Mouse (Mus musculus) urinary bladder, adult 18-20 months (tissue): ENCODE measurements around the gene 4930469K13Rik.

Experiments
- DNase-seq, 2 experiments: peaks; one replicate each; pipeline ENCODE4 v3.0.0; 2022; ENCODE audit warnings: low spot score in 2 of 2, mixed read lengths in 2 of 2

The 4930469K13Rik gene

DNA sequence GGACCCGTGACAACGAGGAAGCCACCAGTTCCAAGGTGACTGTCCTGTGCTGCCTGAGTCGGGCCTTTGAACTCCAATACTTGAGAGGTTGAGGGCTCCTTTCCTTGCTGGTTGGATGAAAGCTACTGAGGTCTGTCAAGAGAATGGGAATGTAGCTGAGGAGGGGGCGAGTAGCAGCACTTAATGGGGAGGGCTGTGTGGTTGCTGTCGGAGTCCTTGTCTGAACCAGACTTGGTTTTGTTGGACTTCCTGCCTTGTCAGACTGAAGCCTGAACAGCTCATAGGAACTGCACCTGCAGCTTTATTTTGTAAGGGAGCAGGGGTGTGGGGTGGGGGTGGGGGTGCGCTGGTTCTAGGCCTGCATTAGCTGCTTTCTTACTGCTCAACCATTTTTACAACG, 19.8 kb downstream of the 4930469K13Rik start:
- DNase-seq, result no peak

DNA sequence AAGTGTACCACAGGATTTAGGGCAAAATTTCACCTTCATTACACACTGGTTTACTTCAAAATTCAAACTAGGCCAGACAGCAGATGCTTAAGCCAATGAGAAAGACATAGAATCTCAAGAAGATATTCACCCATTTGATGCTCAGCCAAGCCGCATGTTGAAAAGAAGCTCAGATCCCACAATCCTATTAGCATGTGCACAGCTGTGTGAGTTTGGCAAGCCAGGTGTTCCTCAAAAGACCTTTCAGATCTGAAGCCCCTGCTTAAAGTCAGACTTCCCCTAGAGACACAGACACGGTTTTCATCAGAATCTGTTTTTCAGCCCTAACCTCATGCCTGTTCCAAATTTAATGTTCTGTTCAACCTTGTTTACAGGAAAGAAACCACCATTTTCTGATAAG, 20.5 kb downstream of the 4930469K13Rik start:
- DNase-seq, result no peak

DNA sequence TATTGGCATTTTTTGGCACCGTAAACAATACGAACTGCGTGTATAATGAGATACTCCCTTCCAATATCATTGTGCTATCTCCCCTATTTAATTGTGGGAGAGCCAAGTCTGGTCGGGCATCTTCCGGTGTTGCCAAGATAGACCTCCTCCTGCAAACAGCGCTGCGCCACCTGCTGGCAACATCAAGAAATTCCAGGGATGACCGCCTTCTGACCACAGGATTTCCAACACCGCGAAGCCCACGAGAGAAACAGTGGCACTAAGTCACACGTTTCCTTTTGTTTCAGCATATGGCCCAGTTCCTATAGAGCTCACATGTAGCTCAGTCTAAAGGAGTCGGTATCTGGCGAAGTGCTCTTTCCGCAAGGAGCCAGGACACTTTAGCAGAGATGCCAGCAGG, 24.6 kb downstream of the 4930469K13Rik start:
- peak; percentile 8 to 16 for DNase-seq

DNA sequence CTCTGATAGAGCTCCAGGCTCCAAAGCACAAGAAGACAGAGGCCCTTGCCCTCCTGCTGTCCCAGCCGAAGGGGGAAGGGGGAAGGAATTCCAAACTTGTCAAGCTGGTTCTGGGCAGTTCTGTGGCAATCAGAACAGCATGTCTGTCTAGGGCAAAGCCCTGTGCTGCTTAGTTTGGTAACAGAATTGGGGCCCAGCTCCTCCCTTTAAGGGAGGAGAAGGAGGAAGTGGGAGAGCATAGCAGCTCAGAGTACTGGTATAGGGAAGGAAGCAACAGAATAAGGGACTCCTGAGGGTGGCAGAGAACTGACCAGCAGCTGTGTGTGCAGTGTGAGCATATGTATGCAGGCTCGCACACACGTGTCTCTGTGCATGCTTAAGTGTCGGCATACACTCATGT, 26.0 kb downstream of the 4930469K13Rik start:
- DNase-seq, result peak in 1 of 2 experiments; percentile 23

DNA sequence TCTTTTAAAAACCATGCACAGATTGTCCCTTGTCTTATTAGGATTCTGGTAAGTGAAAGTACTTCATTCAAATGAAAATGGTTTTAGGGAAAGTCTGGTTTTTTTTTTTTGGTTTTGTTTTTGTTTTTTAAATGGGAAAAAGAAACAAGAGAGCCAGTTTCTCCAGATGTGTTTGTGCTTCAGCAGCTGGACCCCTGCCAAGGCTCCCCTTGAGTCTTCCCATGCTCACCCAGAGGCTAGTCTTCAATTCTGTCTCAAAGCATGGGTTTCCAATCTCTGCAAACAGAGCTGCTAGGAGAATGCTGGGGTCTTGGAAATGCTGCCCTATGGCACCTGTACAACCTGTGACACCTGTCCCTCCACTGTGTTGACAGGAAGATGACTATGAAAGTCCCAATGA, 27.8 kb downstream of the 4930469K13Rik start:
- no peak for DNase-seq

DNA sequence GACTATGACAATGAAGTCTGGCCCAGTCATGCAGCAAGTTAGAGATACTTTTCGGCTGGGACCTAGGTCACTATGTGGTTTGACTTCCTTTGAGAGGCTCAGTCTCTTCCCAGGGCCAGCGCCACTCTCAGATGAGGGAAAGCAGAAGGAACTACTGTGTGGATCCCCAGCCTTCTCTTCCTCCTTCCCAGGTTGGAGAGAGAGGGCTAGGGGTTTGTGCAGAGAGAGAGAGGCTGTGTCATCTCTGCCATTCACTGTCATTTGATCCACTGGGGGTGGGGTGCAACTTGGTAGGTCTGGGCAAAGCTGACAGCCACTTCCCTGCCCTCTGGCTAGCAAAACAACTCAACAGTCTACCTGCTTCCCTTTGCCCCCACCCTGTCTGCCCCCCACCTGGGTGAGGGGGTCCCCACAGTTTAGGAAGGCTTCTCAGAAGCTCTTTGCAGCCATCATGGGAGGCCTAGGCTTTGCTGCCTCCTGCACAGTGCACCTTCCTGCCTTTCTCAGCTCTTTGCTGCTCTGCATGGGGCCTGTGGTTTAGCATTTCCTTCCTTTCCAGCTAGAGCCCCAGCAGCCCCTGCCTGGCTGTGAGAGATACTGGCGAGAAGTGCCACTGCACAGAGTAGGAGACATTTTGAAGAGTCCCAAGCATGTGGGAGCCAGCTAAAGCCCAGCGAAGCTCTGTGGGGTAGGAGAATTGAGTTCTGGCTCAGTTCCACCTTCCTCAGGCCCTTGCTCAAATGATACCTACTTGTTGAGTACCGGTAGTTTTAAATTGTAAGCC, 34.5 kb downstream of the 4930469K13Rik start:
- DNase-seq, result no peak

DNA sequence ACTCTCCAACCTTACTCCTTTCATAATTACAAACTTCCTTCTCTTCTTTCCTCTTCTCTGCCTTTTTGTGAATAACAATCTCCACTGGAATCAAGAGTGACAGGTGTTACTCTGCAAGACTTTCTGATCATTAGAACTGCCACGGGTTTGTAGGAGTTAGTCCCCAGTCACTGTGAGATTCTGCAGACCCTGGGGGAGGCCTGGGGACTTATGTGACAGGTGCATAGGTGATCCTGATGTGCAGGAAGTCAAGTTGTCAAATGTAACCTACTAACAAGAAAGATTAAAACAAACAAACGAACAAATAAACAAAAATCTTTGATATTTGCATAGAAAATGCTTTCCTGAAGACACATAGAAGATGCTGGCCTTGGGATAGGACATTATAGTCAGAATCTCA, 35.1 kb downstream of the 4930469K13Rik start:
- no peak for DNase-seq

DNA sequence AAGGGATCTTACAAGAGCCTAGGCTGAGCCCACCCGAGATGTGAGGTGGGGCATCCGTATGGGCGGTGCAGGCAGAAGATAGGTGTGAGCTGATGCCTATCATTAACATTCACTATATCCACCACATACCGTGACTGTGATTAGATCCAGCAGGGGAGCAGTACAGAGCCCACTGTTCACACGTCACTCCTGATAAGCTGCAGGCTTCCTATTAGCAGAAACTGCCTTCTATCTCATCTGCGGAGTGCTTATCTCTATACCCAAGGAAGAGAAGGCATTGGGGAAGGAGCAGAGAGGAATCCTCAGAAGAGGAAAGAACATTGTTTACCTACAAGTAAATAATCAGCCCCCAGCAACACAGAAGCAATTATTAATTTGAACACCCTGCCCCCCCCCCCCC, 36.6 kb downstream of the 4930469K13Rik start:
- no peak for DNase-seq

DNA sequence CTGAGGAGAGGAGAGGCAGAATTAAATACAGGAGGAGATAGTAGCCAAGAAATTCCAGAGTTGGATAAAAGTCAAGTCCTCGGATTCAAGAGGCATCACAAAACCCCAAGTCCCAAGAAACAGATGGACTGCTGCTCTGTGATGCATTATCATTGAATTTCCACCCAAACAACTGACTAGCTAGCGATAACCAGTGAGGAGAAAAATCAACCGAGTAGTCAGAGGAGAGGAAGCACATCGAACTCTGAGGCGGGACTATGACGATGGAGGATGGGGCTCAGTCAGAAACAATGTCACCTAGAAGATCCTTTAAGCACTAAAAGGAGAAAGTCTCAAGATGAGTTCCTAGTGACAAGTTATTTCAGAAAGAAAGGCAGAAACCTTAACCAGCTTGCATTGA, 39.4 kb downstream of the 4930469K13Rik start:
- DNase-seq, result no peak

DNA sequence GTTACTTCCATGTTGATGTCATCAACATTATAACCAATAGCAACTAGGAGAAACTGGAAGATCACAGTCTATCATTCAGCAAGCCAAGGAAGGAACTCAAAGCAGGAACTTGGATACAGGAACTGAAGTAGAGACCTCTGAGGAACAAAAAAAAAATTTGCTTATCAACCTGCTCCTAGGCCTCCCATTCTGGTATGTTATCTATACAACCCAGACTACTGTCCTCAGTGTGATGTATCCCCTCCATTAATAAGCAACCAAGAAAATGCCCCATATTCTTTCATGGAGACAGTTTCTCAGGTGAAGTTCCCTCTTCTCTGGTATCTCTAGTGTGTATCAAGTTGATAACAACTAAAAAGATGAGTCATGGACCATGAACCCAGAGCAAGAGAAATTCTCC, 40.0 kb downstream of the 4930469K13Rik start:
- DNase-seq, result no peak

DNA sequence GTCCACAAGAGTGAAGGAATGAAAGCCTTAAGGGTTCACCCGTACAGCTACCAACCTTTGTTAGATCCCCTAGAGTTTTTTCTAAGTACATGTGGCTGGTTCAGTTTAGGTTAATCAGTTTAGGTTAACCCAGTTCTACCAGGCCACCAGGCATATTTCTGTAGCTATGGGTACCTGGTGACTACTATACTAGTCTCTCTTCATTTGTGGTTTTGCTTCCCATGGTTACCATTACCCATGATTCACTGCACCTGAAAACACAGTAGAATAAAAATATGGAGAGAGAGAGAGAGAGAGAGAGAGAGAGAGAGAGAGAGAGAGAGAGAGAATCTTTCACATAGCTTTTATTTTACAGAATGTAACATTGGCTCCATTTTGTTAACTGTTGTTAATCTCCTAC, 41.6 kb downstream of the 4930469K13Rik start:
- DNase-seq, result no peak

DNA sequence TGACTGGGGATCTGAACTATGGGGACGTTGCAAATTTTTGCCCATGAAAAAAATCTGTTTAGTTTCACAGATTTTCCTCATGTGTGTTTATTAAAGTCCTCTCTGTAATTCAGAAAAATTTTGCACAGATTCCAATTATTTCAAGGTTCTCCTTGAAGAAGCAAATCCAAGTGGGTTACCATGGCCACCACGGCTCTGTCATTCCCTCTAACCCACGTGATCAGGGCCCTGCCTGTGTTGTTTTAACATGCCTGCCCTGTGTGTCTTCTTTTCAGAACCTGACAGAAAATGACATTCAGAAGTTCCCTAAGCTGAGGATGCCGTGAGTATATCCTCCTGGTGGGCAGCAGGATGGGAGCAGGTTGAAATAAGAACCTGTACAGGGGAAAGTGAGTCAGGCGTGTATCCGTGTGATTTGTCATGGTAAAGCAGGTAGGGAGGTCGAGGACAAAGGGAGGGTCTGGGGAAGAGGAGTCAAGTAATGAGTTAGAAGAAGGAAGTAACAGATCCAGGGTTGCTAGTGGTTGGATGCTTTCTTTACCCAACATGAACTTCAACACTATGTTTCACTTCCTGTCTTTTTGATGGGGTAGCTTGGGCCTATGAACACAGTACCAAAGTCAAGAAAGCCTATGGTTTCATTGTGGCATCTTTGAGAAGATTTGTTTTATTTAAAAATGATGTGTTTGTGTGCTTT, 44.2 kb downstream of the 4930469K13Rik start:
- no peak for DNase-seq

DNA sequence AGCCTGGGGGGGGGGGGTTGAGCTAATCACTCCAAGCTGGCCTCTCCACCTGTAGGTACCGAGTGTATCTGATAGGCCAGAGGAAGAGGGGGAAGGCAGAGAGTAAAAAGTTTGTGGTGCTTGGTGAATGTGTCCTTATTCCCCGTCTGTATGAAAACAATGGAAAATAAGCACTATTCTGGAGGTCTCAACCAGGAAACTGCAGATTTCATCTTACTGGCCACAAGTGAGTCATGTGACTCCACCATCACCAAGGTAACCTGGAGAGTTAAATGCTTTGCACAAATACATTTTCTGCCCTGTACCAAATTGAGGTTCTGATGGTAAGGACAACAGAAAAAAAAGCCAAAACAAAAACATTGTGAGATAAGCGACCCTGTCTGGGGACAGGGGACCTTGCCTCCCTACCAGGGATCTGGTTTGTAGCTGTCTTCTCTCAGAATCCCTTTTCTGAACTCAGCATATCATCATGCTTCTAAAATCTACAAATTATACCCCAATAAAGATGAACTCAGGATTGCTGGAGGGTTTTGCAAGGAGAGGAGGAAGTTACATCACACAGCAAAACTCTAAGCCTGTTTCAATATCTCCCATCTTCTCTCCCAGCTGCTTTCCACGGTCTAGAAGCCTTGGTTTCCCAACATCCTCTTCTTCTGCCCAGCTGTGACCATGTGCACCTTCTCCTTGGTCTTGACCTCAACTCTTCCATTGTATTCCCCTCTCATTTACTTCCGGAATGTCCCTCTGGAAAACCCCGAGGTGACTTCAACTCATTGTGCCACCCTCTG, 45.1 kb downstream of the 4930469K13Rik start:
- no peak for DNase-seq

DNA sequence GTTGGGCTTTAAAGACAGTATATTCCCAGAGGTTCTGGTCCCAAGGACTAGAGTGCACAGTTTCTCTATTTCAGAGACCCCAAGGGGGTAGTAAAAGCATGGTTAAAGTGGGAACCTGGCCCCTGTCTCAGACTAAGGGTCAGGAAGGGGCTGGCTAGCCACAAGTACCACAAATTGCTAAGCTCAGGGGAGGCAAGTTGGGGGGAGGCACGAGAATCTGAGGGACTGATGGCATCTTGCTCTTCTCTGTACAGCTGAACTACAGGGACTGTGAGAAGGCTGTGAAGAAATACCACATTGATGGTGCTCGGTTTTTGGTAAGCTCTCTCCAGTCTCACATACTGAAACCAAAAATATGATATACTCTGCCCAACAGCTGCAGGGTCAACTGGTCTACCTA, 47.7 kb downstream of the 4930469K13Rik start:
- DNase-seq, result no peak

DNA sequence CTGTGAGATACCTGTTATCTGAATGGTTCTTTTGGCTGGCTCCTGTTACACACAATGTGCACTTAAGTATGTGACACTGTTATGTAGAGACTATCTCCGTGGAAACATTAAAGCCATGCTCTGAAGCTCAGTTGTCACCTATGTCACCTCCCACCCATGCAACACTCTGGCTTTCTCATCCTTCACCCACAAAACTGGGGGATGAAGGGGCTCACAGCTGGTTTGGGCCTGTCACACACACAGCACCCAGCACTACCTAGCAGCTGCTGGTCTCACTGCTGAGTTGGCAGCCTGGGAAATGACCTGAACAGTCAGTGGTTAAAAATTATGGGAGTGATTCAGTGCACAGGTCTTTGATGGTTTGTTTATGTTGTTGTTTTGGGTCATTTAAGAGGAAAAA, 48.3 kb downstream of the 4930469K13Rik start:
- no peak for DNase-seq

DNA sequence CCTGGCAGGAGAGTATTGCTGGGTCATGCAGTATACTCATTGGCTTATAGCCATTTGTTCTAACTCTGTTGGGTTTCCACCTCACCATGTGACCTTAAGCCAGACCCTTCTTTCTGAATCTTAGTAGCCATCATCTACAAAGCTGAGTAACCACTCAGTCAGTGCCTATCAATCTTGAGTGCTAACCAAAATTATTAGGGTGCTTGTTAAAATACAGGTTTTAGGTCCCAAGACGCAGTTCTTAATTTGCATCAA, 49.3 kb downstream of the 4930469K13Rik start:
- DNase-seq, result no peak

DNA sequence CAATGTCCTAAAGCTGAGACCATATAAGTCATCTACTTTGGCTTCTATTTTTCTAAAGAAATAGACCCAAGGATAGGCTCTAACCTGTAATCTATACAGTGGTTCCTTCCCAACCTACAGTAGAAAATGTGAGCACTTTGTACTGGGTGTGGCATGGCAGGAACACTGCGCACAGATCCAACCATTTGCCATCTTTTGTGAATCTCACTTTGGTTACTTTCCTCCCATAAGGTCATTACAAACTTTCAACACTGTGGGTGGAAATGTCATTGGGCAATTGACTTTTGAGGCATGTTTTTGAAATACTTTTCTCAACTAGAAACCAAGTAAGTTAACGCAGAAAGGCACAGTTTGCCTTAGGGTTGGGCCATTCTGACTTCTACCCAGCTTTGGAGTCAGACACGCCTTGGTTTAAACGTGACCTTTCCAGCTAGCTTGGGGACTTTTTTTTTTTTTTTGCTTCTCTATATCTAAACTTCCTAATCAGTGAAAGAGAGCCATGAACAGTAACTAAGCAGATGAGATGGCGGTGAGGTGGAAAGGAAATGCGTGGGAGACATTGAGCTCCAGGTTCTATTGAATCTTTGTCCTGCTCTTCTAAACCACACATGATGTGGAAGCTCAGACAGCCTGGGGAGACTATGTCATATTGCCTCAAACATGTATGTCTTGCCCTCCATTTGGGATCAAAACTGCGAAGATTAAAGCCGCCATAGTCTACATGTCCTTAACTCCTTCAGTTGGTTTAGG, 49.8 kb downstream of the 4930469K13Rik start:
- DNase-seq, result no peak

DNA sequence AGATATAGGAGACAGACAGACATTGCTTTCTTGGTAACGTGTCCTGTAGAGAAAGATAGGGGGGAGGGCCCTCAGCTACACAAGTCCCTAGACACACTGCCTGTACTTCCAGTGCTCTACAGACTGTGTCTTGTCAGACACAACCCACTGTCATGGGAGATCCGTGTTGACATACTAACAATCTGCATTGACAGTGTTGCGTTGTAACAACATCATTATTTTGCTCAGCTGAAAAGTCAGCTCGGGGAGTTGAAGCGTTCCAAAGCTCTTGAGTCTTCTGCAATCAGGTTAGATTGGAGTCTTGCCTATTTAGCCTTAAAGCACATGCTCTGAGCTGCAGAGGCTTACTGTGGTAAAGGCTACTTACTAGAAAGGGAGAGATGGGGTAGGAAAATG, 50.8 kb downstream of the 4930469K13Rik start:
- no peak for DNase-seq

DNA sequence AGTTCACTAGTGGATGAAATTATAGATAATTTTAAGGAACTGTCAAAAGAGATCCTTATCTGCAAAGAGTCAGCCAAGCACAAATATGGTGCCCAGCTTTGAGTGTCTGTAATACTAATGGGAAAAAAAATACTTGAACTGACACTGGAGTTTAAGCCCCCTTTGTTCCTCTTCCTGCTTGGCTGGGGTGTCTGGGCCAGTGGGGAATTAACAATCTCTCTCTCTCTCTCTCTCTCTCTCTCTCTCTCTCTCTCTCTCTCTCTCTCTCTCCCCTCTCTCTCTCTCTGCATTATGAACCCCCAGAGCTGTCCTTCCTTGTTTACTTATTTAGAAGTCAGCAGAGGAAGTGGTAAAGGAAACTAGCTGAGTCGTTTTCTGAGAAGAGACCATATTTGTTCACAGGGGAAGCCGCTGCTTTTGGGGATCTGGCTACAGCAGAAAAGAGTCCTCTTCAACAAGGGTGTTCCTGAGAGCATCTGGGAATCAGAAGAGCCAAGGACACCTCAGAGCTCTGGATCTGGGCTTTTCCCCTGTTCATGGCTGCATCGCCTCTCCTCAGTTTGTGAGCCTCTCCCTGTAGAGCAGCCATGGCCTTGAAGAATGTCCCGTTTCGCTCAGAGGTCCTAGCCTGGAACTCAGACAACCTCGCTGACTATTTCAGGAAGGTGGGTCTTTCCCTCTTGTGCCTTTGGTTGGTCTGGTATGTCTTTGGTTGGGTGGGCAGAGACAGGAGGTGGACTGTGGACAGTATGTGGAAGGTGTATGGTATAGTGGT, 51.4 kb downstream of the 4930469K13Rik start, which contains the start of gene Lcp2:
TSS of gene Lcp2 (plus strand) at position 154 of the 775 bp plus-strand sequence.
- no peak for DNase-seq

DNA sequence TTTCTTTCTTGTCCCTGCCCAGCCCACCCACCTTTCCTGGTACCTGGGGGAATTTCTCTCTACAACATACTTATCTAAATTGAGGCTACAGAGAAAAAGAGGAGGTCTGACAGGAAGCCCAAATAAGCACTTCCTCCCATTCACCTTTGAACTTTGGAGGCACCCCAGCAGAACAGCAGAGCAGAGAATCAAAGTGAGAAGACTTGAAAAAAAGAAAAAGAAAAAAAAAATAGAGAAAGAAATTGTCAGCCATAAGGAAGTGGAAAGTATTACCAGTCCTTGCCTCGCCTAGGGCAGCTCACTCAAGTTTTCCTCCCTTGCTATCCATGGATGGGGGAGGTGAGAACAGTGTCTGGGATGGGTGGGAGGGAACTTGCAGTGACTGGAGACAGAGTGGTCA, 55.5 kb downstream of the 4930469K13Rik start:
- DNase-seq, result no peak

DNA sequence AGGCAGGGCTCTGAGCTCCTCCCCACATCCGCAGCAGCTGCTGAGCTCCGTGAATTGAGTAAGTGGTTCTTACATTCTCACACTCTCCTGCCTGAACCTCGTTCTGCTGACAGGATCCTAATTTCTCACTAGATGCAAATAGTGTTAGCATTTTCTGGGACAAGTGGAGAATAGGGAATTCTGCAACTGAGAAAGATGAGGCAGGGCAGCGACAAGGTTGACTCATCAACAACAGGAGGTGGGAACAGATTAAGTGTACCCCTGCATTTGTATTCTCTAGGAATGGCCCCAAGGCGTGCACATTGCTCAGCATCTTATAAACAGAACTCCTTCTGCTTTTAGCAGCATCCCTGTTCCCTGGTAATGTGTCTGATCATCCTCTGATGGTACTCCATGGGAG, 58.3 kb downstream of the 4930469K13Rik start:
- DNase-seq, result no peak
